Mouse (Mus musculus) cerebellum, adult 9-10 months (tissue): Measurements from ENCODE around the gene Gm49380.

Experiments
- DNase-seq: peaks from one replicate; pipeline ENCODE4 v3.0.0; 2022

Gm49380 gene

GRCm38 (mm10) chr9:44044426-44045157, 68.7 kb downstream of the Gm49380 start:
- no peak for DNase-seq

- DNase-seq = peak; percentile 93
These were observed 69.4 kb downstream of the Gm49380 start for GRCm38 (mm10) chr9:44043708-44044425.

- peak; percentile 93 for DNase-seq
These were observed 70.2 kb downstream of the Gm49380 start, which contains the start of gene Thy1 for GRCm38 (mm10) chr9:44042836-44043707. TSS of gene Thy1 (plus strand) at chr9:44043384.

- no peak for DNase-seq
These were observed 71.0 kb downstream of the Gm49380 start for GRCm38 (mm10) chr9:44042396-44042680.

- peak; percentile 83 for DNase-seq
These were observed 71.5 kb downstream of the Gm49380 start for GRCm38 (mm10) chr9:44041511-44042395.

GRCm38 (mm10) chr9:44037106-44037505, 76.2 kb downstream of the Gm49380 start:
- DNase-seq = no peak

- no peak for DNase-seq
These were observed 79.2 kb downstream of the Gm49380 start for GRCm38 (mm10) chr9:44033957-44034727.

- no peak for DNase-seq
These were observed 80.0 kb downstream of the Gm49380 start for GRCm38 (mm10) chr9:44033317-44033716.

- DNase-seq = no peak
These were observed 81.4 kb downstream of the Gm49380 start for GRCm38 (mm10) chr9:44031946-44032345.

- DNase-seq = no peak
These were observed 82.2 kb downstream of the Gm49380 start for GRCm38 (mm10) chr9:44031079-44031478.

GRCm38 (mm10) chr9:44030646-44031045, 82.7 kb downstream of the Gm49380 start:
- DNase-seq = no peak

GRCm38 (mm10) chr9:44029580-44030236, 83.6 kb downstream of the Gm49380 start:
- DNase-seq = no peak

GRCm38 (mm10) chr9:44024096-44024495, 89.2 kb downstream of the Gm49380 start:
- no peak for DNase-seq

GRCm38 (mm10) chr9:44022100-44022847, 91.0 kb downstream of the Gm49380 start:
- DNase-seq = no peak

GRCm38 (mm10) chr9:44020001-44020400, 93.3 kb downstream of the Gm49380 start:
- DNase-seq = no peak

GRCm38 (mm10) chr9:44017846-44018245, 95.5 kb downstream of the Gm49380 start:
- DNase-seq = no peak
